Mouse (Mus musculus): ENCODE results near the gene Kctd6. TPM values are rescaled to one million over a fixed set of nuclear protein-coding genes. Genes with fewer than 3 reads are reported as not detected.
"Not testable (repeated sequence)": the region's sequence is repeated elsewhere in the genome, so short reads cannot be mapped to it uniquely, and the experiment has no call there.

Gene Kctd6
- total RNA-seq (2022), result 10 to 100 TPM; 15.1 to 22.2 (median 18.1) TPM

- DNase-seq, result peak; percentile 97
These were observed at the start of gene Kctd6 for GRCm38 (mm10) chr14:8213803-8214224. Kctd6 (plus strand) TSS chr14:8214140.

GRCm38 (mm10) chr14:8164463-8164862 lies 49.5 kb upstream of the Kctd6 start:
- DNase-seq, result no peak

GRCm38 (mm10) chr14:8172507-8173410 lies 41.2 kb upstream of the Kctd6 start, which contains the start of gene Pdhb:
Pdhb (minus strand) TSS chr14:8173025.
- peak; percentile 99 for DNase-seq

- DNase-seq, result not testable (repeated sequence)
These were observed 40.2 kb upstream of the Kctd6 start for GRCm38 (mm10) chr14:8173542-8174250.

GRCm38 (mm10) chr14:8174634-8175033 lies 39.3 kb upstream of the Kctd6 start:
- DNase-seq, result no peak

GRCm38 (mm10) chr14:8176251-8176650 lies 37.7 kb upstream of the Kctd6 start:
- DNase-seq, result no peak

- DNase-seq, result no peak
These were observed 33.4 kb upstream of the Kctd6 start for GRCm38 (mm10) chr14:8180371-8181035.

- DNase-seq, result no peak
These were observed 30.6 kb upstream of the Kctd6 start for GRCm38 (mm10) chr14:8183330-8183729.

- DNase-seq, result peak; percentile 44
These were observed 27.5 kb upstream of the Kctd6 start for GRCm38 (mm10) chr14:8186278-8187045.

- no peak for DNase-seq
These were observed 23.4 kb upstream of the Kctd6 start for GRCm38 (mm10) chr14:8190556-8190955.

GRCm38 (mm10) chr14:8191331-8191965 lies 22.5 kb upstream of the Kctd6 start:
- DNase-seq, result no peak

- no peak for DNase-seq
These were observed 21.2 kb upstream of the Kctd6 start for GRCm38 (mm10) chr14:8192727-8193126.

- no peak for DNase-seq
These were observed 13.2 kb upstream of the Kctd6 start for GRCm38 (mm10) chr14:8200769-8201168.

GRCm38 (mm10) chr14:8201715-8202114 lies 12.2 kb upstream of the Kctd6 start:
- DNase-seq, result no peak

- no peak for DNase-seq
These were observed 7.6 kb upstream of the Kctd6 start for GRCm38 (mm10) chr14:8206179-8206910.

GRCm38 (mm10) chr14:8207105-8207504 lies 6.8 kb upstream of the Kctd6 start:
- DNase-seq, result no peak

GRCm38 (mm10) chr14:8207543-8207942 lies 6.4 kb upstream of the Kctd6 start:
- no peak for DNase-seq

- DNase-seq, result no peak
These were observed 5.1 kb upstream of the Kctd6 start for GRCm38 (mm10) chr14:8208876-8209275.

GRCm38 (mm10) chr14:8209896-8210295 lies 4.0 kb upstream of the Kctd6 start:
- DNase-seq, result no peak

GRCm38 (mm10) chr14:8212996-8213395 lies 944 bp upstream of the Kctd6 start:
- no peak for DNase-seq

All from adrenal gland, adult 8-10 months (tissue).